Mouse (Mus musculus) MN1 (cell line): ENCODE data around the gene Serpinb8.

Source experiments
- DNase-seq: peaks from one replicate; pipeline ENCODE4 v3.0.0-alpha.2; 2016; ENCODE audit warnings: low spot score

Gene Serpinb8

DNA sequence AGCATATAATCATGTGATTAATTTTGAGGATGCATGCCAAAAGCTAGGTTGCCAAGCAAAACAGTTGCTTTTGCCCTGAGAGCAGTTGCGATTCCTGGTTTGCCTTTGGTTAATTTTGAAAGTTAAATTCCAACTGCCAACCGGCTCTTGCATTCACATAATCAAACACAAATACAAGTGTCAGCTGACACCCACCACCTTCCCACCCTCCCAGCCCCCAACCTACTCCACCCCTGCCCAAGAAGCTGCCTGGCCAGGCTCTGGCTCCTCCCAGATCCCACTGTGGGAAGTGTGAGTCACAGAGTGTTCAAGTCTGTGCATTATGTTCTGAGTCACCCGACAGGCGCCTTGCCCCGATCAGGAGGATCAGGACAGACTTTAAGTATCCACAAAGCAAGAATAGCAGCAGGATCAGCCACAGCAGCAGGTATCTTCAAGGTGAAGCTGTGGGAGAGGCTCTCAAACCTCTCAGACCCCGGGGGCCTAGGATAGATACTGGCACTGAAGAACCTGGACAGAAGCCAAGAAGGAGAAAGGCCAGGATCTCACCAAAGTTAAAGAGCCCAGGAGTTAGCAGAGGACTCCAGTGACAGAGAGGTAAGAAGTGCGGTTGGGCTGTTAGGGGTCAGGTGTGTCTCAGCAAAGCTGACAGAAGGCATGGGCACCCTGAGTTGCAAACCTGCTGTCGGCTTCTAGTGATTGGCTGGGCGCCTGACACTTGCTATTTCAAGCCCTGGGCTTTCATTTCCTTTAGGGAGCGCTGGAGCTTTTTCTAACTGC is at the start of gene Serpinb8:
Gene Serpinb8 (plus strand): TSS at position 316 of the 780 bp plus-strand sequence.
- no peak for DNase-seq

DNA sequence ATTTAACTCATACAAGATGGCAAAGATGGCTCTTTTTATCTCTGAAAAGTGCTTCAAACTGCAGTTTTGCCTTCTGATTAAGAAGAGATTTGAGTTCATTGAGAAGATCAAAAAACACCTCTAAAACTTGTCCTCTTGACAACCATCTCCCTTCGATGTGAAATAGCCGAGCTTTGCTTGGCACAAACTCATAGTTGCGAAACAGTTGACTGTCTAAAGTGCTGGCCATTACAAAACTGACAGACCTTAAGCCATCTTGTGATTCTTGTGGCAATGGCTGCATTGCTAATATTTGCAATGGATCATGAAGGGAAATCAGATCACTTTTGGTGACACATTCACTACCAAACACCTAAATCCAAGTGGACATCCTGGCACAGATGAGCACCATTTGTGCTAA is 30.3 kb upstream of the Serpinb8 start:
- DNase-seq = no peak

DNA sequence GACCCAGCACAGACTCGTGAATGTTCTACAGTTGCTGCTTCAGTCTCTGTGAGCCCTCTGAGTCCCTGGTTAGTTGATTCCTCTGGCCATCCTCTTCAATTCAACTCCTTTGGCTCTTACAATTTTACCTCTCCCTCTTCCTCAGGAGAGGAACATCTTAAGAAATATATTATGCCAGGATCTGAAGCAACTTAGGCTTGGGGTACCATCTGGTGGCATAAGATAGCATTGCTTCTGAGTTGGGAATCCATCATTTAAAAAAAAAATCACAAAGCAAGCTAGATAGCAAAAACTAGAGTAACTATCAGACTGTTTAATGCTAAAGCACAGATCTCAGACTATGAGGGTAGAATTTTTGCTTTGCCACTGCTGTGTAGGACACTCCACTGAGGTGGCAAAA is 27.7 kb upstream of the Serpinb8 start:
- no peak for DNase-seq

GRCm38 (mm10) chr1:107565644-107566043 is 24.2 kb upstream of the Serpinb8 start:
- no peak for DNase-seq

- no peak for DNase-seq
Measured at GRCm38 (mm10) chr1:107576094-107576493, 13.7 kb upstream of the Serpinb8 start.

DNA sequence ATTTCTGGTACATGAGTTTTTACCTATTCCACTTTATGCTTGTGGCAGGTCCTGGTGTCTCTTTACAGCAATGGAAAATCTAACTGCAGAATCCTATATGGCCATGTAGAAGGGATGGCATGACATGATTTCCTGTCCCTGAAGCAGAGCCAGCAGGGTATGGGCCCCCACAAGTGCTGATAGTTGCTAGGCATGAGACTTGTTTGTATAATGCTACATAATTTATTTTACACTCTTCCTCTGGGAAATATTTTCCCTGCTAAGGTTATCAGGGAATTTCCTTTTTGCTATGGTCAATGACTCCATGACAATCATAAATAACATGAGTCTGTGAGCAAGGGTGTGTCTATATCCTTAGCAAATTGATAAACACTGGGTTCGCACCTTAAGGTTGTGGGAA is 12.3 kb upstream of the Serpinb8 start:
- no peak for DNase-seq

- DNase-seq = no peak
Measured at GRCm38 (mm10) chr1:107581220-107581619, 8.6 kb upstream of the Serpinb8 start.

- DNase-seq = no peak
Measured at GRCm38 (mm10) chr1:107582900-107583299, 6.9 kb upstream of the Serpinb8 start.

- DNase-seq = no peak
Measured at GRCm38 (mm10) chr1:107583958-107584376, 5.8 kb upstream of the Serpinb8 start.

- DNase-seq = no peak
Measured at GRCm38 (mm10) chr1:107584932-107585331, 4.9 kb upstream of the Serpinb8 start.

DNA sequence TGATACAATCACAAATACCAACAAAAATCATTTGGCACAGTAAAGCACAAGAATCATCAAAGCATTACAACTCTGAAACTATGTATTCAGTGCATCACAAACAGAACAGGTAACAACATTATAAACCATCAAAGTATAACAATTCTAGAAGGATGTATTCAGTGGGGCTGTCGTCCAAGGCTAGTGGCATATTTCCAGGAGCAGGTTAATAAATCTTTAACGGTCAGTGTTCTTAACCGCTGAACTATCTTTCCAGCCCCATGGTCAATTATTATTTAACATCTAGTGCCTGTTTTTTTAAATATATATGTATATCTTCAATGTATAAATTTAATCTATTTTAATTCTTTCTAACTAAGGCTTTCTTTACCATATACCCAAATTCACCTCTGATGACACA is 3.6 kb upstream of the Serpinb8 start:
- DNase-seq = no peak

DNA sequence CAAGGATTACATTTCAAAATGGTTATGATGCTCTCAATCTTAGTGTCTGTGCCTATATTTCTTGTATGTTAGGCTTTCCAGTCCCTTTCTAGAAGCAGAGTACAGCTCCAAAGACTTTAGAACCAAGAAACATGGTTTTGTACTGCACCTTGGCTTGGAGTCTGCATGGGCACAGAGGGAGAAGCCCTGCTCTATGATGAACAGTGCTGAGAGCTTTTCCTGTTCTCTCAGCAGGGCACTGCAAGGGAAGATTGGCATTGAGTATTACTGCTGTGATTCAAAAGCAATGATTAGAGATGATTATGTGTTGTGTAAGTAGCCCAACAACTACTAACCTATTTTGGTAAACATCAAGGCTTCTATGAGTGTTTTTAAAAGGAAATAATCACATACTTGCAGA is 1.6 kb upstream of the Serpinb8 start:
- DNase-seq = no peak

DNA sequence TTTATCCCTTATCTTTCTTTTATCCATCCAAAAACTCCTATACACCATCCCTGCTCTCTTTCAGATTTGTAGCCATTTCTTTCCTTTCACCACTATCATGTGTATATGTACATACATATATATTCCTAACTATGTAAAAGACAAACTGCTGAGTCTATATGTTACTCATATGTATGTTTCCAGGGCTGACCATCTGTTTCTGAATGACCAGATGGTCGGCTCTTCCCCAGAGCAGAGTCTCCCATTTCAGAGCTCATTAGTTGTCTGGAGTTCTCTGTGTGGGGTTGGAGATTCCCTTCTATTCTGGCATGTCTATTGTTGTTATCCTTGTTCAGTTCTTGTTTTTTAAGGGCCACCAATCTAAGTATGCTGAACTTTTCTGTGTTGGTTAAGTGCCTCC is 1.2 kb upstream of the Serpinb8 start:
- DNase-seq = no peak

DNA sequence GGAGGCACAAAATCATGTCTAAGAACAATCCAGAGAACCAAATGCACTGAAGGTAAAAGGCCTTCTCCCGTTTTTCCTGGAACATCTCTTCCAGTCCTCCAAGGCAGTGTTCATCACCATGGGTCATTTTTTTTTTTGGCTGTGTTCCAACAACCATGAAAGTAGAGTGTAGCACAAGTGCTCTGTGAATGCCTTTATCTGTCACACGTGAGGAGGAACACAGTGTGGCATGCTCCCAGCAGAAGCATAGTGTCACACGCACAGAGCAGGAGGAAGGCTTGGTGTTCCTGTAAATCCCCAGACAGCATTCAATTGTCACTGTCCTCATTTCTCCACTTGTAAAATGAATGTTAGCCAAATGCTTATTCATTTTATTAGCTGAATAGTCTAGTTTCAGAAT is 2.8 kb downstream of the Serpinb8 start:
- DNase-seq = no peak

GRCm38 (mm10) chr1:107593469-107593868 is 3.7 kb downstream of the Serpinb8 start:
- DNase-seq = no peak

- no peak for DNase-seq
Measured at GRCm38 (mm10) chr1:107596874-107597273, 7.1 kb downstream of the Serpinb8 start.

GRCm38 (mm10) chr1:107598476-107598875 is 8.7 kb downstream of the Serpinb8 start:
- DNase-seq = no peak

- DNase-seq = no peak
Measured at GRCm38 (mm10) chr1:107608942-107609341, 19.1 kb downstream of the Serpinb8 start.

- DNase-seq = no peak
Measured at GRCm38 (mm10) chr1:107614087-107614486, 24.3 kb downstream of the Serpinb8 start.

DNA sequence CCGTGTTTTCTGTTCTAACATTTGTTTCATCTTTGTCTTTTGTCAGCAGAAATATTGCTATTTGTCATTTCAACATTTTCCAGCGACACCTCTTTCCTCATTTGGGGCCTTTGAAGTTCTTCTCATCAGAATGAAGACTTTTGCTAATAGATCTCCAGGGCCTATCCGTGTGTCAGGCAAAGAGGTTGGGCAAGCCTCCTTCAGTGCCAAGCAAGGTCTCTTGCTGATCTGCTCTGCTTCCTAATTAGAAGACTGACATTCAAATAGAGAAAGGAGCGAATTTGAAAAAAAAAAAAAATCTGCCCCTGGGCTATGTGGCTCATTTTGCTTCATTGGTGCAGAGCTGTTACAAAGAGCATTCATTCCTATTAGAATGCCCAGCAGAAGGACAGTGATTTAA is 32.2 kb downstream of the Serpinb8 start:
- DNase-seq = no peak

DNA sequence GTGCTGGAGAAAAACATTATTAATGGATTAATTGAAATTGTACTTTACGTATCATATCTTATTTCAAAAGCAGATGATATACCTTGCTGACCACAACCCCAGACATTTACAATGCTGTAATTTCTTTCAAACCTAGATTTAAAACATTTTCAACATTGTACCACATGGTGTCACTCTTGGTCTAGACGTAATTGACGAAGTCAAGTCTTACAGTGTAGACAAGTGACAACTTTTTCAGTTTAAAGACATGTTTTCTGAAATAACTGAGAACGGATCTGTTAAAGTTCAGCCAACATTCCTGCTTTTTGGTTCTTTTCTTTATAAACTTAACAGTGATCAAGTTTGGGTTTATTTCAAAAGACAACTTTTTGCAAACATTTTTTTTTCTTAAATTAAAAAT is 46.1 kb downstream of the Serpinb8 start:
- no peak for DNase-seq

DNA sequence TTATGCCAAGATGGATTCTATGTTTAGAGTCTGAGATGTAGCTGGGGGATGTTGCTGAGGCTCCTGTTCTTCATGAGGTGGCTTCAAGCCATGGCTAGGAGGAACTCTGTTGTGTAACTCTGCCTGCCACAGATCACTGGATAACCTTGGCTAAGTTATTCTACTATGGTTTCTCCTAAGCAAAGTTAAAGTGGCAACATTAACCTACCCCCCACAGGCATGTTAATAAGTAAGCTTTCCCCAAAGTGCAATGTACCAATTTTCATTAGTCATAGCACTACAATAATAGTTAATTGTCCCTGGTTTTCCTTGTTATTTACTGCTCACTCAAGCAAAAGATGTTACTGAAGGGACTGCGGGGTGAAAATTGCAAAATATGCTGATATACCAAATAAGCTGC is 48.2 kb downstream of the Serpinb8 start:
- DNase-seq = no peak

DNA sequence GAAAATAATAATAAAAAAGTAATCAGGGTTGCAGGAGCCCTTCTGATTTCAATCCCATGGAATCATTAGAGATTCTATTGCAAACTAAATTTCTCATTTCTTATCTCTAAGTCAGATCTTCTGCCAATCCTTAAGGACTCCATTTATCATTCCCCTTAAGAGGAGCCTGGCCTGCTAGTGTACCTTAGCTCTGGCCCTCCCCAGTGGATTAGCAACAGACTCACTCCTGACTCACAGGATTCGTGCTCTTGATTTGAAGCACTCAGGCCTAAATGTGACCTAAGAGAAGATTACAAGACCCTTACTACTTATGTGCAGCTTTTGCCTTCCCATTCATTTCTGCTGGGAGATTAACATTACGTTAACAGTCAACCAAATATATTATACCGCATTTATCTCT is 48.7 kb downstream of the Serpinb8 start:
- DNase-seq = no peak

DNA sequence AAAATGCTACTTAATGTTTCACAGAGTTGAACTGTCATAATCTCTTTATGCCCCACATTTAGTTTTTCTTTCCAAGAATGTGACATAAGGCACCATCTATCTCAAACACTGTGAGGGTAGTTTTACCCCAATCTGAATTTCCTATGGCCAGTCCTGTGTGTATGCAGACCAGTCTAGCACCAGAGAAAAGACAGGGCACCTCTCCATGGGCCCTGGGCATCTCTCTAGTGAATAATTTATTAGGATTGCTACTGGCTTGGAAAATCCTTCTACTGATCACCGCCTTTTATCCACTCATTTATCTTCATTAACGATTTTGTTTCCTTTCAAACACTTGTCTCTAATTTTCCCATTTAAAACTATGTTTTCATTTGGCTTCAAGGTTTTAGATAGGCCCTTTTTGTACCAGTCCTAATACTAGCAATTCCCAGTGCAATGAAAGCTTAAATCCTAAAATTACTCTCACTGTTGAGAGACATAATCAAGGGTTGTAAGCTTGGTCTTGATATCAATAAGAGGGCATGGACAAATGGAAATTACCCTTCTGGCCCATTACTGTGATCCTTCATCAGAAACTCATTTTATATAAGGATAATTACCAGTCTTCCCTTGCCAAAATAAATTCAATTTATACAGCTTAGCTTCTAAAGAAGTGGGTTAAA is 52.8 kb downstream of the Serpinb8 start:
- DNase-seq = no peak
